Mouse (Mus musculus) right cerebral cortex, postnatal 25 days (tissue): ENCODE data around the gene Smpd3.

Experiments used
- DNase-seq: peaks from one replicate; pipeline ENCODE4 v3.0.0; 2022

The Smpd3 gene

GRCm38 (mm10) chr8:106337852-106338521 lies at the start of gene Smpd3:
TSS of gene Smpd3 (minus strand) at chr8:106337988.
- peak; percentile 99 for DNase-seq

GRCm38 (mm10) chr8:106381026-106381425 lies 43.2 kb upstream of the Smpd3 start:
- DNase-seq: no peak

GRCm38 (mm10) chr8:106379357-106379756 lies 41.6 kb upstream of the Smpd3 start:
- DNase-seq: no peak

GRCm38 (mm10) chr8:106378501-106379048 lies 40.8 kb upstream of the Smpd3 start:
- DNase-seq: no peak

- DNase-seq: no peak
Measured at GRCm38 (mm10) chr8:106376862-106377261, 39.1 kb upstream of the Smpd3 start.

GRCm38 (mm10) chr8:106375957-106376356 lies 38.2 kb upstream of the Smpd3 start:
- DNase-seq: no peak

GRCm38 (mm10) chr8:106369069-106369468 lies 31.3 kb upstream of the Smpd3 start:
- DNase-seq: no peak

GRCm38 (mm10) chr8:106368501-106368900 lies 30.7 kb upstream of the Smpd3 start:
- DNase-seq: no peak

- no peak for DNase-seq
Measured at GRCm38 (mm10) chr8:106364837-106365236, 27.0 kb upstream of the Smpd3 start.

GRCm38 (mm10) chr8:106364278-106364677 lies 26.5 kb upstream of the Smpd3 start:
- DNase-seq: no peak

GRCm38 (mm10) chr8:106363321-106363720 lies 25.5 kb upstream of the Smpd3 start:
- DNase-seq: no peak

GRCm38 (mm10) chr8:106359650-106360338 lies 22.0 kb upstream of the Smpd3 start:
- DNase-seq: no peak

- DNase-seq: no peak
Measured at GRCm38 (mm10) chr8:106351135-106351534, 13.3 kb upstream of the Smpd3 start.

- no peak for DNase-seq
Measured at GRCm38 (mm10) chr8:106349398-106349797, 11.6 kb upstream of the Smpd3 start.

- no peak for DNase-seq
Measured at GRCm38 (mm10) chr8:106346123-106346522, 8.3 kb upstream of the Smpd3 start.

- no peak for DNase-seq
Measured at GRCm38 (mm10) chr8:106343471-106343870, 5.7 kb upstream of the Smpd3 start.

GRCm38 (mm10) chr8:106342828-106343227 lies 5.0 kb upstream of the Smpd3 start:
- DNase-seq: no peak

- DNase-seq: peak; percentile 9
Measured at GRCm38 (mm10) chr8:106338741-106339209, 987 bp upstream of the Smpd3 start.

- DNase-seq: peak; percentile 65
Measured at GRCm38 (mm10) chr8:106336561-106336960, 1.2 kb downstream of the Smpd3 start.

- peak; percentile 20 for DNase-seq
Measured at GRCm38 (mm10) chr8:106336031-106336430, 1.8 kb downstream of the Smpd3 start.

GRCm38 (mm10) chr8:106335196-106335595 lies 2.6 kb downstream of the Smpd3 start:
- no peak for DNase-seq

GRCm38 (mm10) chr8:106333346-106333745 lies 4.4 kb downstream of the Smpd3 start:
- DNase-seq: no peak

GRCm38 (mm10) chr8:106332498-106332897 lies 5.3 kb downstream of the Smpd3 start:
- DNase-seq: no peak

- no peak for DNase-seq
Measured at GRCm38 (mm10) chr8:106326624-106327023, 11.2 kb downstream of the Smpd3 start.
